Mouse (Mus musculus): ENCODE measurements around the gene Olfr688. TPM values are rescaled to one million over a fixed set of nuclear protein-coding genes. Genes with fewer than 3 reads are reported as not detected.

The Olfr688 gene
- total and polyA plus RNA-seq, 3 experiments: not detected

DNA sequence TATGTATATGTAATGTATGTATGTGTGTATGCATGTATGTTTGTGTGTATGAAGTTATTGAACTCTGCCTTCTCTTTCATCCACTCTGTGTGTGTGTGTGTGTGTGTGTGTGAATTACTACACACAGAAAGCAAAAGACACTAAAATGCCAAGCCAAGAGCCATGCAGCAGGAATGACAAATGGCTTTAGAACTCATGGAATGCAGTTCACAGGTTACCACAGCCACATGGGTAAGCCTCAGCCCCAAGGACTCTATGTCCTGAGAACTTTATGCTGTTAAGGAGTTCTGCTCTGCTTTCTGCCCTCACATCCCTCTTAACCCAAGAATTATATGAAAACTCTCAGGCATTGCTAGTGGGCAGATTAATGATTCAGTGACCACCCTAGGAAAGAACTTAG, 2.2 kb downstream of the Olfr688 start:
- no peak overlapping the region for H3K27ac ChIP-seq (ENCODE audit: insufficient read depth, low read depth)
- no peak overlapping the region for H3K4me3 ChIP-seq (replicated peaks in 1 of 3; ENCODE audit: low read depth in 2 of 3, low read length in 2 of 3, poor library complexity in 1 of 3)
- no peaks in the 10 kb centered on the region for H3K79me2 ChIP-seq (replicated peaks; ENCODE audit: control insufficient read depth, extremely low read depth, insufficient read depth, poor library complexity, severe bottlenecking)
- no peak for TF ChIP-seq ETS1 (conservative IDR thresholded peaks at IDR 0.05; ENCODE audit: low read depth, low read length)
- no peak for TF ChIP-seq ZNF384 (IDR thresholded peaks at IDR 0.05; ENCODE audit: low read depth, low read length)
- TF ChIP-seq HCFC1 (IDR thresholded peaks at IDR 0.05; ENCODE audit: low read depth, low read length): no peak
- TF ChIP-seq USF2 (conservative IDR thresholded peaks at IDR 0.05; ENCODE audit: low read depth, low read length): no peak
- no peak for TF ChIP-seq MAX (IDR thresholded peaks at IDR 0.05; ENCODE audit: low read length)
- no peak for TF ChIP-seq MAZ (IDR thresholded peaks at IDR 0.05; ENCODE audit: low read depth, low read length)
- TF ChIP-seq MYC (IDR thresholded peaks at IDR 0.05; ENCODE audit: low read depth, low read length): no peak
- TF ChIP-seq JUND (conservative IDR thresholded peaks at IDR 0.05; ENCODE audit: low read depth, low read length): no peak
- no peak for TF ChIP-seq CHD2 (IDR thresholded peaks at IDR 0.05; ENCODE audit: low read length)
- no peak for TF ChIP-seq USF1 (IDR thresholded peaks at IDR 0.05; ENCODE audit: low read depth, low read length)
- TF ChIP-seq PAX5 (IDR thresholded peaks at IDR 0.05; ENCODE audit: low read length): no peak
- TF ChIP-seq ZKSCAN1 (IDR thresholded peaks at IDR 0.05; ENCODE audit: borderline replicate concordance, low read depth, low read length): no peak
- no peak for TF ChIP-seq TCF12 (IDR thresholded peaks at IDR 0.05; ENCODE audit: low read depth, low read length)
- no peak for TF ChIP-seq RCOR1 (conservative IDR thresholded peaks at IDR 0.05; ENCODE audit: low read depth, low read length)
- no peak for TF ChIP-seq CHD1 (IDR thresholded peaks at IDR 0.05; ENCODE audit: low read depth, low read length)
- TF ChIP-seq MAFK (IDR thresholded peaks at IDR 0.05; ENCODE audit: insufficient replicate concordance, low read length): no peak
- TF ChIP-seq ZMIZ1 (IDR thresholded peaks at IDR 0.05; ENCODE audit: low read depth, low read length): no peak
- no peak for TF ChIP-seq UBTF (IDR thresholded peaks at IDR 0.05; ENCODE audit: low read depth, low read length)
- TF ChIP-seq E2F4 (IDR thresholded peaks at IDR 0.05; ENCODE audit: insufficient replicate concordance, low read depth, low read length): no peak
- no peak for TF ChIP-seq EP300 (IDR thresholded peaks at IDR 0.05; ENCODE audit: low read length)
- H3K27me3 ChIP-seq (replicated peaks): no peaks in the 10 kb centered on the region
- H3K9me3 ChIP-seq (replicated peaks; ENCODE audit: low read length): no peaks in the 10 kb centered on the region
- H3K4me1 ChIP-seq (ENCODE audit: control insufficient read depth in 1 of 2, insufficient read depth in 2 of 2): no peaks in the 10 kb centered on the region
- in situ Hi-C loops (cut with MboI; ENCODE audit: low pct_ligation_motif_present, low pct_unique_long_range_greater_than_20kb, low sequenced_read_pairs) (no loop called here), dilution Hi-C loops (cut with MboI; ENCODE audit: extremely low pct_ligation_motif_present, extremely low pct_unique_long_range_greater_than_20kb, low sequenced_read_pairs) (no loop called here)
- H3K9ac ChIP-seq (ENCODE audit: insufficient read depth, low read depth): no peak overlapping the region
- H3K36me3 ChIP-seq (replicated peaks in 1 of 2; ENCODE audit: control insufficient read depth in 1 of 2, insufficient read depth in 1 of 2, low read length in 1 of 2): no peaks in the 10 kb centered on the region
- DNase-seq (ENCODE audit: extremely low read depth): no peak
- H3K4me2 ChIP-seq (ENCODE audit: insufficient read depth, low read depth, poor library complexity, severe bottlenecking): no peak overlapping the region

DNA sequence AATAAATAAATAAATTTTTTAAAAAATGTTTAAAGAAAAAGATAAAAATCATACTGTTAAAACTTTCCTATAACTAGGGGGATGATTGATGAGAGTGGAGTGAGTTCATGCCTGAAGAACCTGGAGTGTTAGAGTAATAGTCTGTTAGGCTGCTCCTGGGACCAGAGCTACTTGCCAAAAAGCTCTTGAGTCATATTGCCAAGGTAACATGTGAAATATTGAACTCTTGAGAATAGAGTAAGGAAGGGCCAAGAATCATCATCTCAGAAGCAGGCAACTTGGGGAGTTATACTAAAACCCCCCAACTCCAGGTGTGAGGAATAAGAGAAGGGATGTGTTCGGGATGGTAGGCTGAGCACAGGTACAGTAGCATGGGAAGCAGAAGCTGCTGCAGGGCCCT, 23.0 kb downstream of the Olfr688 start, which contains the start of gene Olfr689:
Gene Olfr689 (plus strand): TSS at position 301 of the 400 bp plus-strand sequence.
- Histone ChIP-seq H3K36me3 (replicated peaks in 1 of 2; ENCODE audit: control insufficient read depth in 1 of 2, insufficient read depth in 1 of 2, low read length in 1 of 2) (no peaks in the 10 kb centered on the region), H3K27me3 (replicated peaks) (no peaks in the 10 kb centered on the region), H3K27ac (ENCODE audit: insufficient read depth, low read depth) (no peak within 1 kb of the TSS), H3K9me3 (replicated peaks; ENCODE audit: low read length) (no peaks in the 10 kb centered on the region), H3K4me2 (ENCODE audit: insufficient read depth, low read depth, poor library complexity, severe bottlenecking) (no peak within 1 kb of the TSS), H3K4me1 (ENCODE audit: control insufficient read depth in 1 of 2, insufficient read depth in 2 of 2) (no peaks in the 10 kb centered on the region), H3K4me3 (replicated peaks in 1 of 3; ENCODE audit: low read depth in 2 of 3, low read length in 2 of 3, poor library complexity in 1 of 3) (no peak within 1 kb of the TSS), H3K79me2 (replicated peaks; ENCODE audit: control insufficient read depth, extremely low read depth, insufficient read depth, poor library complexity, severe bottlenecking) (no peaks in the 10 kb centered on the region), H3K9ac (ENCODE audit: insufficient read depth, low read depth) (no peak within 1 kb of the TSS)
- in situ Hi-C loops (cut with MboI; ENCODE audit: low pct_ligation_motif_present, low pct_unique_long_range_greater_than_20kb, low sequenced_read_pairs): no loop called here
- no peak for DNase-seq (ENCODE audit: extremely low read depth)
- TF ChIP-seq ZMIZ1 (IDR thresholded peaks at IDR 0.05; ENCODE audit: low read depth, low read length) (no peak), POLR2AphosphoS2 (IDR thresholded peaks at IDR 0.05; ENCODE audit: low read depth, low read length) (no peak), E2F4 (IDR thresholded peaks at IDR 0.05; ENCODE audit: insufficient replicate concordance, low read depth, low read length) (no peak), EP300 (IDR thresholded peaks at IDR 0.05; ENCODE audit: low read length) (no peak), KAT2A (IDR thresholded peaks at IDR 0.05; ENCODE audit: insufficient replicate concordance, low read length) (no peak), JUN (IDR thresholded peaks at IDR 0.05; ENCODE audit: insufficient read depth, low read depth, low read length) (no peak), POLR2A (IDR thresholded peaks at IDR 0.05; ENCODE audit: low read depth, low read length) (no peak), MAX (IDR thresholded peaks at IDR 0.05; ENCODE audit: low read length) (no peak), MAFK (IDR thresholded peaks at IDR 0.05; ENCODE audit: insufficient replicate concordance, low read length) (no peak), MYC (IDR thresholded peaks at IDR 0.05; ENCODE audit: low read depth, low read length) (no peak), UBTF (IDR thresholded peaks at IDR 0.05; ENCODE audit: low read depth, low read length) (no peak), ZKSCAN1 (IDR thresholded peaks at IDR 0.05; ENCODE audit: borderline replicate concordance, low read depth, low read length) (no peak), CHD1 (IDR thresholded peaks at IDR 0.05; ENCODE audit: low read depth, low read length) (no peak), PAX5 (IDR thresholded peaks at IDR 0.05; ENCODE audit: low read length) (no peak), MAZ (IDR thresholded peaks at IDR 0.05; ENCODE audit: low read depth, low read length) (no peak), ZNF384 (IDR thresholded peaks at IDR 0.05; ENCODE audit: low read depth, low read length) (no peak), ETS1 (conservative IDR thresholded peaks at IDR 0.05; ENCODE audit: low read depth, low read length) (no peak)
- dilution Hi-C loops (cut with MboI; ENCODE audit: extremely low pct_ligation_motif_present, extremely low pct_unique_long_range_greater_than_20kb, low sequenced_read_pairs): no loop called here

All from CH12.LX (cell line).